Mouse (Mus musculus): Measurements from ENCODE around the gene Inka2.

GRCm38 (mm10) chr3:105722510-105722909 is 18.1 kb downstream of the Inka2 start:
- TF ChIP-seq CTCF (IDR thresholded peaks at IDR 0.05; ENCODE audit: low read depth): no peak
- no peak for TF ChIP-seq EP300 (optimal IDR thresholded peaks at IDR 0.05)

Data from stomach, postnatal 0 days (tissue).